Mouse (Mus musculus): Measurements from ENCODE around the gene Fzd2. TPM values are rescaled to one million over a fixed set of nuclear protein-coding genes. Genes with fewer than 3 reads are reported as not detected.
A peak's percentile ranks its signal among the peaks of the same experiment; 100 is the strongest.

Gene Fzd2
- polyA plus RNA-seq, 2 experiments: 65.5 to 163 TPM

- Histone ChIP-seq H3K27ac (replicated peaks; ENCODE audit: low read depth, low read length) (peak overlapping the region; percentile 89), H3K9me3 (ENCODE audit: control insufficient read depth, low read length) (no peaks in the 10 kb centered on the region), H3K36me3 (ENCODE audit: control insufficient read depth, insufficient read depth, low read length) (no peaks in the 10 kb centered on the region), H3K27me3 (ENCODE audit: control insufficient read depth, insufficient read depth, low read length) (no peaks in the 10 kb centered on the region), H3K4me3 (replicated peaks; ENCODE audit: low read length) (peak overlapping the region; percentile 35), H3K4me1 (ENCODE audit: control insufficient read depth, insufficient read depth, low read length) (peaks cover 40% of the 10 kb centered on the region), H3K9ac (ENCODE audit: low read depth, low read length, severe bottlenecking) (peak overlapping the region; percentile 69), H3K4me2 (replicated peaks; ENCODE audit: low read depth, low read length, severe bottlenecking) (peak overlapping the region; percentile 63)
- 9% methylated on average over 27 of the region's 27 CpGs for WGBS
- no peak for TF ChIP-seq POLR2A (IDR thresholded peaks at IDR 0.05; ENCODE audit: borderline replicate concordance, extremely low read depth, insufficient read depth, insufficient read length)
- peak; percentile 56 for ATAC-seq (ENCODE audit: low FRiP score, low read depth)
- DNase-seq (ENCODE audit: low spot score): peak; percentile 71
Measured at GRCm38 (mm10) chr11:102578341-102579118, 25.7 kb upstream of the Fzd2 start.

- H3K36me3 ChIP-seq (ENCODE audit: control insufficient read depth, insufficient read depth, low read length): no peaks in the 10 kb centered on the region
- H3K4me3 ChIP-seq (replicated peaks; ENCODE audit: low read length): peak within 1 kb of the TSS; percentile 35
- peak within 1 kb of the TSS; percentile 63 for H3K4me2 ChIP-seq (replicated peaks; ENCODE audit: low read depth, low read length, severe bottlenecking)
- 12% methylated on average over 21 of the region's 23 CpGs for WGBS
- peak; percentile 72 for ATAC-seq (ENCODE audit: low FRiP score, low read depth)
- DNase-seq (ENCODE audit: low spot score): peak; percentile 5
- H3K27me3 ChIP-seq (ENCODE audit: control insufficient read depth, insufficient read depth, low read length): no peaks in the 10 kb centered on the region
- TF ChIP-seq POLR2A (IDR thresholded peaks at IDR 0.05; ENCODE audit: borderline replicate concordance, extremely low read depth, insufficient read depth, insufficient read length): no peak
- peak within 1 kb of the TSS; percentile 89 for H3K27ac ChIP-seq (replicated peaks; ENCODE audit: low read depth, low read length)
- H3K4me1 ChIP-seq (ENCODE audit: control insufficient read depth, insufficient read depth, low read length): peaks cover 40% of the 10 kb centered on the region
- no peaks in the 10 kb centered on the region for H3K9me3 ChIP-seq (ENCODE audit: control insufficient read depth, low read length)
- H3K9ac ChIP-seq (ENCODE audit: low read depth, low read length, severe bottlenecking): peak within 1 kb of the TSS; percentile 69
Measured at GRCm38 (mm10) chr11:102579165-102580033, 24.8 kb upstream of the Fzd2 start, which contains the start of gene Gm11627. TSS of gene Gm11627 (minus strand) at chr11:102579461.

GRCm38 (mm10) chr11:102580034-102580330 is 24.2 kb upstream of the Fzd2 start:
- no peak for DNase-seq (ENCODE audit: low spot score)
- Histone ChIP-seq H3K27me3 (ENCODE audit: control insufficient read depth, insufficient read depth, low read length) (no peaks in the 10 kb centered on the region), H3K27ac (replicated peaks; ENCODE audit: low read depth, low read length) (peak overlapping the region; percentile 89), H3K4me2 (replicated peaks; ENCODE audit: low read depth, low read length, severe bottlenecking) (peak overlapping the region; percentile 63), H3K9ac (ENCODE audit: low read depth, low read length, severe bottlenecking) (peak overlapping the region; percentile 69; the same call in 1 of the 2 replicates), H3K9me3 (ENCODE audit: control insufficient read depth, low read length) (no peaks in the 10 kb centered on the region), H3K36me3 (ENCODE audit: control insufficient read depth, insufficient read depth, low read length) (no peaks in the 10 kb centered on the region), H3K4me3 (replicated peaks; ENCODE audit: low read length) (peak overlapping the region; percentile 35), H3K4me1 (ENCODE audit: control insufficient read depth, insufficient read depth, low read length) (peaks cover 40% of the 10 kb centered on the region)
- no peak for TF ChIP-seq POLR2A (IDR thresholded peaks at IDR 0.05; ENCODE audit: borderline replicate concordance, extremely low read depth, insufficient read depth, insufficient read length)
- no peak for ATAC-seq (ENCODE audit: low FRiP score, low read depth)
- 40% methylated on average over 3 of the region's 3 CpGs for WGBS

- H3K4me2 ChIP-seq (replicated peaks; ENCODE audit: low read depth, low read length, severe bottlenecking): no peak overlapping the region
- no peaks in the 10 kb centered on the region for H3K27me3 ChIP-seq (ENCODE audit: control insufficient read depth, insufficient read depth, low read length)
- H3K36me3 ChIP-seq (ENCODE audit: control insufficient read depth, insufficient read depth, low read length): no peaks in the 10 kb centered on the region
- peaks cover 40% of the 10 kb centered on the region for H3K4me1 ChIP-seq (ENCODE audit: control insufficient read depth, insufficient read depth, low read length)
- no peak overlapping the region for H3K4me3 ChIP-seq (replicated peaks; ENCODE audit: low read length)
- TF ChIP-seq POLR2A (IDR thresholded peaks at IDR 0.05; ENCODE audit: borderline replicate concordance, extremely low read depth, insufficient read depth, insufficient read length): no peak
- WGBS: 31% methylated on average over 11 of the region's 11 CpGs
- H3K9me3 ChIP-seq (ENCODE audit: control insufficient read depth, low read length): no peaks in the 10 kb centered on the region
- ATAC-seq (ENCODE audit: low FRiP score, low read depth) (no peak), DNase-seq (ENCODE audit: low spot score) (no peak)
- H3K9ac ChIP-seq (ENCODE audit: low read depth, low read length, severe bottlenecking): peak overlapping the region; percentile 3; the same call in 1 of the 2 replicates
- H3K27ac ChIP-seq (replicated peaks; ENCODE audit: low read depth, low read length): peak overlapping the region; percentile 78
Measured at GRCm38 (mm10) chr11:102581281-102582015, 22.7 kb upstream of the Fzd2 start.
